Mouse (Mus musculus): Measurements from ENCODE around the gene Maz.

Maz gene

GRCm38 (mm10) chr7:127026984-127027726, at the start of gene Maz:
Gene Maz (minus strand): TSS chr7:127027037.
- DNase-seq: peak; percentile 100

- no peak for DNase-seq
Measured at GRCm38 (mm10) chr7:127076188-127076587, 49.4 kb upstream of the Maz start.

GRCm38 (mm10) chr7:127073221-127073620, 46.4 kb upstream of the Maz start:
- no peak for DNase-seq

DNA sequence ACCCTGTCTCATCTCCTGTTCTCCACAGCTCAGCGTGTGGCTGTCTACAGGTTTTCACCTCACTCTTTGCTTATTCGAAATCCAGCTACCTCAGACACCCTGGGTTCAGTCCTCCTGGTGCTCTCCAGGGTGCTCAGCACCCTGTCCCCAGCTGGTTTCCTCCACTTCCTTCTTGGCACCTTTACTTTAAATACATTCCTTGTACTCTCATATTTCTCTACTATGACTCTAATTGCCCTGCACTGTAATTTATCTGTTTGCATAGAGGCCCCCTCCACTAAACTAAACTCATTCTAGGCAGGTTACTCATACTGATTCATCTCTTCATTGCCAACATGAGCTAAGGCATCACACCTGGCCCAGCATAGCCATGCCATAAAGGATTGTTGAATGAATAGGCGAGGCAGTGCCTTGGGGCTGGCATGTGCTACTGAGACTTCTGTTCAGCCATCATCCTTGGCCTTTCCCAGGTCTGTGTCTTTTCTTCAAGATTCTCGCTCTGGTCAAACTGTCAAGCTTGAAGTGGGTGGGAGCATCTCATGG, 44.1 kb upstream of the Maz start:
- no peak for DNase-seq

DNA sequence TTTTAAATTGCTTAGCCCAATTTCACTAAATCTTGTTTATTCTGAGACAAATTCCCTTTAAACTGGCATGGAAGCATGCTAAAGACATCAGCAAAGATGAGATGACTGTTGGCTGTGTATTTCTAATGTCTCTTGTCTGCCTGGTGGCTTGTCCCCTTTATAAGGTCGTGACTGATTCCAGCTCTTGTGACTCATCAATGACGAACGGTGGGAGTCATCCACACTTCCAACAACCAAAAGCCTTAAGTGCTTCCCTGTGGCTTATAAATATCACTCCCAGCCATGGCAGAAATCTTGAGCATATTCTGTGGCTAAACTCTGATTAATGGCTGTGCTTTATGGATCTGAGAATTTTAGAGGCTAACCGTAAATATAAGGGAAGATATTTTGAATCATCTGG, 39.5 kb upstream of the Maz start:
- no peak for DNase-seq

DNA sequence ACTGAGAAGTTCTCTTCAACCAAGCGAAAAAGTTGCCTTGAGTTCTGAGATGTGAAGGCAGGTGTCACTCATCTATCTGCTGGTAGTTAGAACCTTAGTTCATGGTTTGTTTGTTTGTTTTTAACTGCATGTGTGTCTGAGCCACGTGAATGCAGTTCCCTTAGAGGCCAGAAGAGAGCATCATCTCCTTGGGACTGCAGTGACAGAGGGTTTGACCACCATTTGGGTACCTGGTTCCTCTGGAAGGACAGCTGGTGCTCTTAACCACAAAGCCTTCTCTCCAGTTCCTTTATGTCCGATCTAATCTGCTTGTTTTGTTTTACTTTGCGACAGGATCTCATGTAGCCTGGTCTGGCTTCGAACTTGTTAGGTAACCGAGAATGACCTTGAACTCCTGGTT, 38.7 kb upstream of the Maz start:
- no peak for DNase-seq

DNA sequence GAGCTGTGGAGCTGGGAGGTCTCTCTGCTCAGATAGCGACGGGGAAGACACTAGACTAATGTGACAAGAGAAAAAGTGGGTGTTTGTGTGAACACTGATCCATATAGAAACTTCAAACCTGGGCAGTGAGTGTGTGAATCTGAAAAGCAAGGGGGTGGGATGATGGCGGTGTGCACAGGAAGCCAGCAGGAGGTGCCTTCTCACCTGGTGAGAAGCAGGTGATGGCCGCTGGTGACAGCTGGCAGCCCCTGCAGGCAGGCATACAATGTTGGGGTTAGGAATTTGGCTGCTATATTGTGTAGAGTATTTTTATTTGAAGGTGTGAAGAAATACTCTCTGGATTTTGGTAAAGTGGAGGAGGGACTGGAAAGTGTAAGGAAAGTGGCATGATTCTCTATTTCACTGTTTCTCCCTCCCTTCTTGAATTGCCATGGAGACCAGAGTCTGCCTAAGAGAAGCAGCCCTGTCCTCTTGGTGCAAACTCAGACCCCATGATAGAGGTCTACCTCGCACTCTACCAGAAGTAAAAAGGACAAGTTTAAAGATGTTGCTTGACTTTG, 28.3 kb upstream of the Maz start:
- no peak for DNase-seq

DNA sequence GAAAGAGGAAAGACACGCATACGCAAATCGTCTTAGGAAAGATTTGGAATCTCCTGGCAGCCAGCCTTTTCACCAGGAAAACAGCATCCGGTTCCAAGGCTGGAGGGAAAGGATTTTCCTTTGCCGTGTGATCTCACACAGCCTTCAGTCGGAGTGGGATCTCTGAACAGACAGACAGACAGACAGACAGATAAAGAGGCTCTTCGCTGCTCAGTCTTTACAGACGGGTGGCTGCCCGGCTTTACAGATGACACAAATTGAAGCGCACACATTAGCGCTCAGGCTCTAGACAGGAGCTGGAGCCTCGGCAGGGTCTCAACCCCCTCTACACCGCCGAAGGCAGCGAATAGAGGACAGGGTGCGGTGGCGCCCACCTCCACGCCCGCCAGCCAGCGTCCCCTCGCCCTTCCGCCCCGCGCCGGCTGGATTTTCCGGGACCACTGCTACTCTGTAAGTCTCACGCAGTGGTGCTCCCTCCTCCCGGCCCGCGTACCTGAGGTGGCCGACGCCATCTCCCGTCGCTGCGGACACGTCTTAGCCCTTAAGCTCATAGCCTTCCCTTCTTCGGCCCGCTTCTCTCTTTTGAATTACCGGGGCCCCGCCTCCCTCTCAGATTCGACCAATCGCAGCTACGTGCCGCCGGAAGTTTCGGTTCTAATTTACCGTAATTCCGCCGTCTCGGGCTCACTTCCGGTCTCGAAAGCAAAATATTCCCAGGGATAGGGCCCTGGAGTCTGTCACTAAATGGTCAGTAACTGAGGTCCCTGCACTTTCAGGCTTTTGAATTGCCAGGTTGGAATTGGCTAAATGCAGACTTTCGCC, 15.2 kb upstream of the Maz start, which contains the start of gene Kif22:
Kif22 (minus strand) TSS at position 621 of the 822 bp plus-strand sequence.
- peak; percentile 94 for DNase-seq

DNA sequence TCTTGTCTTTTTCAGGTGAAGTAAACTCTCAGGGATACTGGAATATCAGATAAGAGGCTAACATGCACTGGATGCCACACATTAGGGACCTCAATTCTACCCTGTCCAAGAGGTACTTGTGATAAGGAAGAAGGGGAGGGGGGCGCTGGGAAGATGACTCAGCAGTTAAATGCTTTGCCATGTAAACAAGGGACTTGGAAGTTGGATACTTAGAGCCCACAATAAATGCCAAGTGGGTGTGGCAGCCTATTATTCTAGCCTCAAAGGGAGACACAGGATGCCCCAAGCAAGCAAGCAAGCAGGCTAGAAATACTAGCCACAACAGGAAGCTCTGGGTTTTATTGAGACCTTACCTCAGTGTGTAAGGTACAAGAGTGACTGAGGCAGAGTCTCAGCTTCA, 4.4 kb upstream of the Maz start:
- peak; percentile 34 for DNase-seq

DNA sequence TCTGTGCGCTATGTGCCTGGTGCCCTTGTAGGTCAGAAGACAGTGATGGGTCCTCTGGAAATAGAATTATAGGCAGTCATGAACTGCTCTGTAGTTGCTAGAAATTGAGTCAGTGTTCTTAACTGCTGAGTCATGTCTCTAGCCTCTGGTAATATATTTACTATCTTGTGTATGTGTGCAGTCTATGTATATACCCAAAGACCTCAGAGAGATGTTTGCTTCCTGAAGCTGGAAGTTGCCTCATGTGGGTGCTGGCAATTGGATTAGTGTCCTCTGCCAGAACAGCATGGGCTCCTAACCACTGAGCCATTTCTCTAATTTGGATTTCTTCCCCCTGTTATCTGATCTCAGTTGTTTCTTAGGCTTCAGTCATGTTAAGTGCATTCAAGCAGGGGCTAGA, 3.3 kb upstream of the Maz start:
- DNase-seq: no peak

DNA sequence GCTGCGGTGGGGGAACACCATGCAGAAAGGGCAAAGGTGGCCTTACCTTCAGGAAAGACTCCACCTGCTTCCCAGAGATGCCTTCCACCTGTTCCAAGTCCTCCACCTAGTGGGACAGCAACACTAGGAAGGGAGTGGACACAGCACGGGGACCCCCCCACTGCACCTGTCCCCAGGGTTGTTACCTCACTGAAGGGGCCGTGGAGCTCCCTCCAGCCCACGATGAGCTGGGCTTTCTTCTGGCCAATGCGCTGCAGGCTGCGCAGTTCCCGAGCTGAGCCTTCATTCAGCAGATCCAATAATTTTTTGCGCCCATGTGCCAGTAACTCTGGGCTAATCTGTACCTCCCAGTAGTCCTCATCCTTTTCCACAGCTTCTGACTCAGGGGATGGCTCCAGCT, 1.0 kb upstream of the Maz start:
- no peak for DNase-seq

- DNase-seq: no peak
Measured at GRCm38 (mm10) chr7:127026616-127026983, 237 bp downstream of the Maz start.

DNA sequence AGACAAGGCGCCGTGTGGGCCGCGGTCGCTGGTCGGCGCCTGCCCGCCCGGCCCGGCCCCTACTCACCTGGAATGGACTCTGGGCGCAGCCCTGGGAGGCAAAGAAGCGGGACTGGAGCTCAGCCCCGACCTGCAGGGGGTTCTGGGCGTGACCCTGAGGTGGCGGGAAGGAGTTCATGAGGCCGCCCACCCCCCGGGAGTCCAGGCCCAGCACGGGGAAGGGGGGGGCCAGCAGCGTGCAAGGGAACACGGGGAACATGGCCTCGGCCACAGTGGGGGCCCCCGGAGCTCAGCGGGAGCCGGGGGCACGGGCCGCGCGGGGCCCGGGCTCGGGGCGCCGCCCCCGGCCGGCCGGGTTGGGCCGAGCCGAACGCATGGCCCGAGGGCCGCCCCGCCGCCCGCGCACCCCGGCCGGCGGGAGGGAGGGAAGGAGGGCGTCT, 656 bp downstream of the Maz start:
- peak; percentile 78 for DNase-seq

- DNase-seq: peak; percentile 64
Measured at GRCm38 (mm10) chr7:127025556-127026160, 1.2 kb downstream of the Maz start.

DNA sequence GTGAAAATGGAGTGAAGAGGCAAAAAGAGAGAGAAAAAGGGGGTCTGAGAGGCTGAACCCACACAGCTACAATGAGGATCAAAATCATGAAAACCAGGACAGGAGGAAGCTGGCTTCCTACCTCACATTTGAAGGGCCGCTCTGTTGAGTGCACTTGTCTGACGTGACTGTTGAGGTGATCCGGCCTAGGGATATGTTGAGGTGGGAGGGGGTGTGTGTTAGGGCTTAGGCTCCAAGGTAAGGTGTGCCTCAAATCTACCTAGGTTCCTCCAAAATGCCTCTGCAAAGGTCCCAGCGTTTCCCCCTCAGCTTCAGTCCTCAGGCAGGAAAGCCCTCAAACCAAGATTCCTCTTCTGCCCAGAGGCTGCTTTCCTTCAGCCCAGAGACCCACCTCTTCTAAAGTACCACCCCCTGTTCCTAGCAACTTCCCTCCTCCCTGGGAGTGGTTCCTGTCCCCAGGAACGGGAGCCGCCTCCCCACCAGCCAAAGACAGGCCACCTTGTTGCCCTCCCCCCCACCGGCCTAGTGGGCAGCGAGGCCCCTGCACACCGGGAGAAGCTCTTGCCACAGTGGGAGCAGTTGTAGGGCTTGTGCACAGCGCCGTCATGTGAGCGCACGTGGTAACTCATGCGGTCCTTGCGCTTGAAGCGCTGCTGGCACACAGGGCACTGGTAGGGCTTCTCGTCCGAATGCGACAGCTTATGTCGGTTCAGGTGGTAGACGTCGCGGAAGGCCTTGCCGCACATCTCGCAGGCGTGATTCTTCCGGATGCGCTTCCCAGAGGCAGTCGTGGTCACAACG, 1.9 kb downstream of the Maz start:
- DNase-seq: peak; percentile 91

DNA sequence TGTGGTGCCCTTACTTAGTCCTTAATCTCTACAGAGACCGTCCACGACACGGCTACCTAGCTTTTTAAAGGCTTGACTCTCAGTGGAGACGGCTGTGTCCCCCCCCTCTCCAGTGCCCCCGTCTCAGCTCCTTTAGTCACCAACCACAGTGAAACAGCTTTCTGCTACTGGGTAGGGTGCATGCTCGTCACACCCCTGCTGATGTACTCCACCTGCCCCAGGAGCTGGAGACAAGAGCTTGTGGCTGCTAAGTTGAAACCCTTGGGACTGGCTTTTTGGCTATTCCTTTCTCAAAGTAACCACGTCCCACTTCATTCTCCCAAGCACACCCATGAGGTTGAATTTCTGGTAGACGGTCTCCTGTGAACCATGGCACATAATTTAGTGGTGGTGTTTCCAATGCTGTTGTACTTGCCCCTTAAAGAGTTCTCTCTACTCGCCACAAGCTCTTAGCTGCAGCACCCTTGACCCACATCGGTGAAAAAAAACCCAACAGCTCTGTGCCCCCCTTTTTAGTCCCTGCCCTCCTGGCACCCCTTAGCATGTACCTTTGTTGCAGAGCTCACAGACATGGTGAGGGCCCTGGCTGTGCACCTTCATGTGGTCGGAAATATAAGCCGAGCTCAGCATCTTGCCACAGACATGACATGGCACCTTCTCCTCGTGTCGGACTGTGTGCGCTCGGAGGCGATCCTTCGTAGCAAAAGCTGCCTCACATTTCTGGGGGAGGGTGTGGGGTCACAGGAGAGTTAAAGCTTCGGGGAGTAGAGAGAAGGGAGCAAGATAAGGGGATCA, 2.7 kb downstream of the Maz start:
- DNase-seq: no peak

DNA sequence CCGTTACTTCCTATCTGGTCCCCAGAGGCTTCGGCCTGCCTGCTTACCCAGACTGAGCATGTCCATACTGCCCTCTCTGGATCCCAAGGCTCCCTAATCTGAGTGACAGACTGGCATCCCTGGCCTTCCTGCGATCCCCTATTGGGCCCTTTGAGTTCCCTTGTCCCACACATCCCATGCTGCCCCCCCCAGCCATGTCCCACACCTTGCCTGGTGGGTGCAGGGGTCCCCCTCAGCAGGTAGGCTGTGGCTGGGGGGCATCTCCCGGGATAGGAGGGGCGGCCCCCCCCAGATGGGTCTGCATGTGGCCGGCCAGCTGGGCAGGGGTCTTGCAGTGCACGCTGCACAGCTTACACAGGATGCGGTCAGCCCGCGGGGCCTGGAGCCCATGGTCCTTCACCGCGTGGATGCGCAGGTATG, 3.6 kb downstream of the Maz start:
- no peak for DNase-seq

GRCm38 (mm10) chr7:127022528-127023271, 4.1 kb downstream of the Maz start:
- DNase-seq: no peak

- DNase-seq: no peak
Measured at GRCm38 (mm10) chr7:127021563-127022527, 5.0 kb downstream of the Maz start.

Data from lung, postnatal 10 days (tissue).